Mouse (Mus musculus) cerebellum, postnatal 4 days (tissue): ENCODE data around the gene Olfr955.

ENCODE experiments used
- DNase-seq, 2 experiments: peaks; one replicate each; pipeline ENCODE4 v3.0.0; 2022; ENCODE audit warnings: low spot score in 2 of 2, mixed read lengths in 1 of 2

The Olfr955 gene

DNA sequence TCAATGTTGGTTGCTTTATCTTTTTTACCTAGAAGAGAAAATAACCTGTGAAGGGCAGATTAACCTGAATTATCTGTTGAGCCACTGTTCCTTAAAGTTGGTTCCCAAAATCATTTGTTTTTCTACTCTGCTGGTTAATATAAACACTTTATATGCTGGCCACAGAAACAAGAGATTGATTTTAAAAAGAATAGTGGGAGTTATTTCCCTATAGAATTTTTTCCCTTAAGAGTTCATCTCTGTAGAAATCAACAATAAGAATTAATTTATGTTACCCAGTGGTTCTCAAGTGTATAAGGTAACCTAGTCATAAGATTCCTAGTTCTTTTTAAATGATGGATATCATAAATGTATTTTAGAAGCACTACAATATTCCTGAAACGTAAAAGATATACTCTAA lies at the start of gene Olfr955:
Olfr955 (minus strand) TSS at position 101 of the 400 bp plus-strand sequence.
- no peak for DNase-seq

DNA sequence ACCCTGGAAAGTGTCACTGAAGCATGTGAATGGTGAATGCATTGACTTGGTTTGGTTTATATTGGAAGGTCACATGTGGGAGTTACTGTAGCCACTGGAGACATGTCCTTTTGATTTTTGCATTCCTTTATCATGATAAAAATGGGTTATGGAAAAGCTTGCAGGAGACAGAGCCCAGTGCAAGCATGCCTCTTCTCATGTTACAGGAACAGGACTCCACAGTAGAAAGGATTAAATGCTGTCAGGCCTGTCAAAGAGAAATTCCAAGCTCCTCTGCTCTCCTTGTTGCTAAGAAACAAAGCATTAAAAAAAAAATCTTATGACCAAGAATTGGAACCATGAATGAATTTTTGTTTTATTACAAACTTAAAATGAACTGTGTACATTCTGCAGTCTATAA lies 46.9 kb upstream of the Olfr955 start:
- DNase-seq = no peak

- no peak for DNase-seq
Observed at GRCm38 (mm10) chr9:39515531-39515930, 43.8 kb upstream of the Olfr955 start, which contains the start of gene Olfr957. Gene Olfr957, minus strand, starts transcription at chr9:39515809.

- no peak for DNase-seq
Observed at GRCm38 (mm10) chr9:39509412-39509811, 37.7 kb upstream of the Olfr955 start.

DNA sequence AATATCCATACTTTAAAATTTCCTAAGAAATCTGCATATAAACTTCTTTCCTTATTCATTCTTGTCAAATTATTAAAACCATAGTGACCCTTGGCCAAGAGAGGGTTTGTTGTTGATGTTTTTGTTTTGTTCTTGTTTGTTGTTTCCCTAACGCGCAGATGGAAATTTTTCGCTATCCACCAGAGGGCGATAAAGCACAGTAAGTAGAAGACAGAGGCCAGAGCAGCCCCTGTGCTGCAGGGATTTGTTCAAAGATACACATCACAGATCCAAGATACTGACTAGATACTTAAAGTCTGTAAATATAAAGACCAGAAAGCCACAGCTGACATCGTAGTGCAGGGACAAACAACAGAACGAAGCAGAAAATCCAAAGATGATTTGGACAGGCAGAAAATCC lies 37.3 kb upstream of the Olfr955 start:
- peak; percentile 47 to 67 for DNase-seq

DNA sequence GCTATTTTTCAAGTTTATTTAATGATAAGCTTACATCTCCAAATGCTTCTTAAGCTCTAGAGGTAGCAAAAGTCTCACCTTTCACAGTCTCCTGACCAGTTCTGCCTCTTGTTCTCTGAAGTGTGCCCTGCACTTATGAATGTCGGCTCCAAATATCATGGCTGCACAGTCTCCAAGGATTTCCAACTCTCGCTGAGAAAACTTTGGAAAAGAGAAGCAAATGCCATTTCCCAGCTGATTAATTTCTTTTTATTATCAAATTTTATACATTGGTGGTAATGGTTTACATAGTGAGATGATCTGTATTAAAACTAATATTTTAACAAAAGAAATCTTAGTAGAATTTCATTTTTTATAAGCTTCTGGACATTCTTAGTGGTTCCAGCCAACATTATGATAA lies 22.2 kb upstream of the Olfr955 start, which contains the start of gene Olfr44:
Olfr44 (minus strand) TSS at position 101 of the 400 bp plus-strand sequence.
- DNase-seq = no peak

GRCm38 (mm10) chr9:39456401-39456800 lies 15.3 kb downstream of the Olfr955 start, which contains the start of gene Olfr954:
Gene Olfr954, plus strand, starts transcription at chr9:39456701.
- DNase-seq = no peak

- no peak for DNase-seq
Observed at GRCm38 (mm10) chr9:39427048-39427447, 44.7 kb downstream of the Olfr955 start, which contains the start of gene Olfr952. Gene Olfr952, minus strand, starts transcription at chr9:39427148.
